Mouse (Mus musculus) right cerebral cortex, adult 18-20 months (tissue): ENCODE measurements around the gene Ube2c.
"Not testable (repeated sequence)": the region's sequence is repeated elsewhere in the genome, so short reads cannot be mapped to it uniquely, and the experiment has no call there.

Experiments
- DNase-seq: peaks from one replicate; pipeline ENCODE4 v3.0.0; 2022; ENCODE audit warnings: mixed read lengths

Ube2c gene

DNA sequence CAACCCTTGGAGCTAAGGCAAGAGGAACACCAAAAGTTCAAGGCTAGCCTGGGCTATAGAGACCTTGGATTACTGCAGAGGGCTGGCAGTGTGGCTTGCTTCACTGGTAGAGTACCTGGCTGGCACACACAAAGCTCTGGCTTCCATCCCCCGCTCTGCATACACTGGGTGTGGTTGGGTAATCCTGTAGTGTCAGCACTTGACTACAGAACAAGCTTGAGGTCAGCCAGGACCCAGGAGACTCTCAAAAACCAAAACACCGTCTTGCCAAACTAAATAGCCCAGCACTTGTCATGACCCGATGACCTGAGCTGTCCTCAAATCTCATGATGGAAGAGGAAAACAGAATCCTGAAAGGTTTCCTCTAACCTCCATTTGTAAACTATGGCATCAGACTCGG, 20.8 kb downstream of the Ube2c start:
- DNase-seq: no peak

DNA sequence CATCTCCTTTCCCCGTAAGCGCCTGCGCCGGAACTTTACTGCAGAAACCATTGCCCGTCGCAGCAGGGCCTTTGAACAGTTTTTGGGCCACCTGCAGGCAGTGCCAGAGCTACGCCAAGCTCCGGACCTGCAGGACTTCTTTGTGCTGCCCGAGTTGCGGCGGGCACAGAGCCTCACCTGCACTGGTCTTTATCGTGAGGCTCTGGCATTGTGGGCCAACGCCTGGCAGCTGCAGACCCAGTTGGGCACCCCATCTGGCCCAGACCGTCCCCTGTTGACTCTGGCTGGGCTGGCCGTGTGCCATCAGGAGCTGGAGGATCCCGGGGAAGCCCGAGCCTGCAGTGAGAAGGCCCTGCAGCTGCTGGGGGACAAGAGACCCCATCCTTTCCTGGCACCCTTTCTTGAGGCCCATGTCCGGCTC, 22.2 kb downstream of the Ube2c start:
- no peak for DNase-seq

DNA sequence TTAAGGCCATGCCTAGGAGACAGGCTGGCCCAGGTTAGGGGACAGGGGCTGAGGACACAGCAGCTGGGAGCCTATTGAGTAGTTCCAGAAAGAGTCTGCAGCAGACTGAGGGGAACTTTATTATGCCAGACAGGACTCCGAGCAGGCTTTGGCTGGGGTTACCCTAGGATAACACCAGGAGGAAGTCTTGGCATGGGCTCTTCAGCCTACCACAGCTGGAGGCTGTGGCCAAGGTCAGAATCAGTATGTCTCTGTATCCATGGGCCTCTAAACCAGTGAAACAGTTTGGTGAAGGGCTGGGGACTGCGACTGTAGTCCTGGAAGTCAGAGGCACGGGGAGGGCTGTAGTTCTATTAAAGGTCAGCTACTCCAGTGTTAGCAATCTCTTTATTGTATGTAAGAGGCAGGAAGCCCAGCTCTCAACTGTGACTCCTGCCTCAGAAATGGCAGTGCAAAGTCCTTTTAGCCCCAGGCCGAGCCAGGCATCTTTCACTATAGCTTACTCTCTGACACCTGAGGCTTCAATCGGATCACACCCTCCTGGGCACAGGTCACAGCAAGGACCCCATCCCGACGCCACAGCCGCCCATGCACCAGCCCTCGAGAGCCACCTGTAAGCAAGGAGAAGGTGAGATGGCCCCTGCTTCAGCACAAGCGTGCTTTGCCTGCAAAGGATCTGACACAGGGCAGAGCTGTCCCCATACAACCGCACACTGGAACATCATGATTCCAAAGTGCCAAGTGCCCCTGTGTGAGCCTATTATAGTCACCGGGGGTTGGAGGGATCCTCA, 22.9 kb downstream of the Ube2c start:
- no peak for DNase-seq

DNA sequence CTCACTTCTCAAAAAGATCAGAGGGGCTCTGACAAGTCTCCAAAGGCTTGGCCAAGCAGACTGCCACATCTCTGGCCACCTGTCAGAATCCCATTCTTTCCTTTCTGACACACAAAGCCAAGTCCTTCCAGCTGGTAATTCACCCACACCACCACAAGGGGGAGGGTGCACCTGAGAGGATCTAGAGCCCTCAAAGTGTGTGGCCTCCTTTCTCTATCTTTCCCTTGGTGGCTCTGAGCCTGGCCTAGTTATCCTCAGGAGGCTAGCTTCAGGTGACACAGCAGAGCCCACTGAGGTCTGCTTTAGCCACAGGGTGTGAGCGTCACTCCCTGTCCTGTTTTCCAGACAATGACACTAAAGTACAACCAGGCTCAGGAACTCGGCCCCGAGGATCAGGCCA, 23.5 kb downstream of the Ube2c start:
- peak; percentile 59 for DNase-seq

DNA sequence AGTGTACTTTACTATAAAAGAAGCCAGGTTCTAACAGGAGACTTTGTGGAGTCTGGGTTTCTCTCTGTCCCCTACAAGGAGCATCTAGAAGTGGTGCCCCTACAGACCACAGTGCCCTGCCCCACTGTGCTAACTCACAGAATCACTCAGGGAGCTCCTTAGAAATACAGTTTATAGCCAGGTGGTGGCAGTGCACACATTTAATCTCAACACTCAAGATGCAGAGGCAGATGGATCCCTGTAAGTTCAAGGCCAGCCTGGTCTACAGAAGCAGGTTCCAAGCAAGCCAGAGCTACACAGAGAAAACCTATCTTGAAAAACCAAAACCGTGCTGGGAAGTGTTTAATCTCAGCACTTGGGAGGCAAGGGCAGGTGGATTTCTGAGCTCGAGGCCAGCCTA, 24.1 kb downstream of the Ube2c start:
- no peak for DNase-seq

DNA sequence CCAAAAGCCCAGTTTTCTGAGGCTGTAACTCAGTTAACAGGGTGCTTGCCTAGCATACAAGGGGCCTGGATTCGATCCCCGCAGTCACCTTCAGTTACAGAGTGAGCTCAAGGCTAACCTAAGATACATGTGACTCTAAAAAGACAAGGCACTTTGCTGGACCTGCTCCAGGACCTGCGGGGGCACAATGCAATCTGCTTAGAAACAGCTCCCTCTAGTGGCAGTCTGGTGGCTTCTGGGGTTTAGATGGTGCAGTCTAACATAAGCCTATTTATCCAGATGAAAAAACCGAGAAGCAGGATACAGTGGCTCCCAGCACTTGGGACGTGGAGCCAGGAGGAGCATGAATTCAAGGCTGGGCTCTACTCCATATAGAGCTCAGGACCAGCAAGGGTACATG, 24.6 kb downstream of the Ube2c start:
- peak; percentile 85 for DNase-seq

DNA sequence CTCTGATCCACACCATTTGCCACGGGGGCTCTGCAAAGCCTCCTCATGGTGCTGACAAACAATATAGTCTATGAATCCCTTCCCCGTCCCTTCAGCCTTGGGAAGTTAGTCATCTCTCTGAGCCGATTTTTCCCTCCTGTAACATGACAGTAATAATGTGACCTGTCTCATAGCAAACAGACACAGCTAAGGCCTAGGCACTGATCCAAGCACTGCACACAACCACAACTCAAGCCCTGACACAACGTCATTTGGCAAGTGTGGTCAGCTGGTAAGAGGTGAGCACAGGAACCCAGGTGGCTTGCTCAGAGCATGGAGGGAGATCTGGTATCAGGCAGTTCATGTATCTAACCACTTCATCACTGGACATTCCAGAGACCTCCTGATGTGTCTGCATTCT, 26.2 kb downstream of the Ube2c start:
- DNase-seq: no peak

DNA sequence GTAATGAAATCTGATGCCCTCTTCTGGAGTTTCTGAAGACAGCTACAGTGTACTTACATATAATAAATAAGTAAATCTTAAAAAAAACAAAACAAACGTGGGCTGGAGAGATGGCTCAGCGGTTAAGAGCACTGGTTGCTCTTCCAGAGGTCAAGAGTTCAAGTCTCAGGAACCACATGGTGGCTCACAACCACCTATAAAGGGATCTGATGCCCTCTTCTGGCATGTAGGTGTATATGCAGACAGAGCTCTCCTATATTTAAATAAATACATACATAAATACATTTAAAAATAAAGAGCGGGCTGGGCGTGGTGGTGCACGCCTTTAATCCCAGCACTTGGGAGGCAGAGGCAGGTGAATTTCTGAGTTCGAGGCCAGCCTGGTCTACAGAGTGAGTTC, 28.9 kb downstream of the Ube2c start:
- not testable (repeated sequence) for DNase-seq

DNA sequence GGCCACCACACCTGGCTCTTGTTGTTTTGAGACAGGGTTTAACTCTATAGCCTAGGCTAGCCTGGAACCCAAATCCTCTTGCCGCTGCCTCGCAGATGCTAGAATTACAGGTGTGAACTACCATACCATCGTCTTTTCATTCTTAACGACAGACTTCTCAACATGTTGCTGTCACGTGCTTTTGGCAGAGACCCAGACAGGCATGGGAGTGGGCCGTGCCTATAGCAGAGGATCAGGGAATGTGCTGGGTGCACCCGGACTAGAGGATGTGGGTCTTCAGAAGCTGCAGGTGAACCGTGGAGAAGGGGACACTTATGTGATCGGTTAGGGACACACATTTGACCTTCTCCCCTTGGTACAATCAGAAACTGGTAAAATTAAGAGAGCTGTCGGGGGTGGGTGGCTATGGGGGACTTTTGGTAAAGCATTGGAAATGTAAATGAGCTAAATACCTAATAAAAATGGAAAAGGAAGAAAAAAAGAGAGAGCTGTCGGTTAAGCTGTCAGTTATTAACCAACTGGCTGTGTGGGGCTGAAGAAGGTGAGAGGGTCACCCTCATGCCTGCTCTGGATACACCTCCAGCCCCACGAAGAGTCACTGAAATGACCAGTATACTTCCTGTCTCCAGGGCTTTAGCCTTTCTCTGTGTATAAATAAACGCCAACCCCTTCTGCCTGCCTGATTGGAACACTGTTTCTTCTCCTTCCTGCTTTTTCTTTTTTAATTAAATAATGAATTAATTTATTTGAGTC, 30.7 kb downstream of the Ube2c start:
- DNase-seq: no peak

DNA sequence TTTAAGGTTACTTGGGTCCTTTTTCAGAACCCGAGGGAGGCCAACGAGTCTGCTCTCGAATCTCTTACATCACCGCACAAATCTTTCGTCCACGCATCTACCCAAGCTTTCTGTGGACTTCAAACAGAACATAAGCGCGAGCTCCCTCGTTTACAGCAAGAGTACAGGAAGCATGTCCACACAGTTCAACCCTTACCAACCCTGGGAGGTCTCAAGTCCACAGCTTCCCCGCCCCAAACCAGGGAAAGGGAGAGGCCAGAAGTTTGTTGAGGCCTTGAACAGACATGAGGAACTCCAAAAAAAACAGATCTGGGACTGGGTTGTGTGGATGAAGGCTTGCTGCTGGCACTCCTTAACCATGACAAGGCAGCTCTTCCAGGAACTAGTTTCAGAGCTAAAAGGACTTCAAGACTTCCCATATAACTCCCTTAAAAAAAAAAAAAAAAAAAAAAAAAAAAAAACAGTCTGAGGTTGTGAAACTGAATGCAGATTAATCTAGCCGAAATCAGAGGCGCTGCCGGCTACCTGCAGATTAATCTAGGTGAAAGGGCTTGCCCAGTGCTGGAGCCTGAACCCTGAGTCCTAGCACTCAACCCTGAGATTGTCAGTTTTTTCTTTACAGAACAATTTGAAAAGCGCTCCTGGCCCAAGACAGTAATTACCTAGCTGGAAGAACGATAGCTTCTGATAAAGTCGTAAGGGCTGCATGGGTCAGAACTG, 33.7 kb downstream of the Ube2c start:
- DNase-seq: no peak

DNA sequence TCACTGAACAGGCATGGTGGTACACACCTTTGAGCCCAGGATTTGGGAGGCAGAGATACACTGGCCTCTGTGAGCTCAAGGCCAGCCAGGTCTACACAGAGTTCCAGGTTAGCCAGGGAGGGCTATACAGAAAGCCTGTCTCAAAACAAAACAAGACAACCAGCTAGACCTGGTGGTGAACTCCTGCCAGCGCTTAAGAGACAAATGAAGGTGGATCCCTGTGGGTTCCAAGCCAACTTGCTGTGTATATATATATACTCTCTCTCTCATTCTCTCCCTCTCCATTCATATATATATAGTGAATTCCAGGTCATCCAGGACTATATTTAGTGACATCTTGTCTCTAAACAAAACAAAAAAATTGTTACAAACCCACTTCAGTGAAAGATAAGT, 34.2 kb downstream of the Ube2c start:
- DNase-seq: no peak

DNA sequence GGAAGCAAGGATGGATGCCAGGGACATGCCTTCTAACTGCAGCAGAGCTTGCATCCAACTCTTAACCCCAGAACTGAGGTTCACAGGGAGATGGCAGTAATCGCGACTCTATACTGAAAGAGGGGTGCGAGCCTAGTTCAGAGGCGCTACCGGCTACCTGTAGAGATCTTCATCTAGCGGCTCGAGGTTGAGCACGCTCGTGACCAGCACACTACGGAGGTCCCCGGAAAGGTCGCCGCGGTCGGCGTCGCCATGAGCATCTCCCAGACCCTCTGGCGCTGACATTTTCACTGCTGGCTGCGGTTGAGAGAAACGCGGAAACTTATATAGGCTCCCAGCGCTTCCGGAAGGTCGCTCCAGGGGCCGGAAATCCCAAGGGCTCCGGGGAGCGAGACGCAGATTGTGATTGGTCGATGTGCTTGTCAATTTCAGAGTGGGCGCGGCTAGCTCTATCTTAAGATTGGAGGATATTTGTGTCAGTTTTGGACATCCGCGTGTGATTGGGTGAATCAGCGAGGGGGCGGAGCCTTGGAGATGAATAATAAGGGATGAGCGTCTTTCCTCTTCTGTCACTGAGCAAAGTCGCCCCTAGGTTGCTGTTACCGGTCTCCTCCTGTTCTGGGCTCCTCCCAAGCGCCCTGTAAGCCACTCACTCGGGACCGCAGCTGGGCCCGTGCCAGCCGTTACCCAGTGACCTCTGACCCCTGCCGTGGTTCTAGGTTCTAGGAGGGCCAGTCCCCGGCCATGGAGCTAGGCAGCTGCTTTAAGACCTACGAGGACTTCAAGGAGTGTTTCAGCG, 35.0 kb downstream of the Ube2c start, which contains the start of the genes Acot8 and Zswim3:
Acot8 (minus strand) TSS at position 350 of the 799 bp plus-strand sequence.
Zswim3 (plus strand) TSS at position 566 of the 799 bp plus-strand sequence.
- DNase-seq: peak; percentile 98

DNA sequence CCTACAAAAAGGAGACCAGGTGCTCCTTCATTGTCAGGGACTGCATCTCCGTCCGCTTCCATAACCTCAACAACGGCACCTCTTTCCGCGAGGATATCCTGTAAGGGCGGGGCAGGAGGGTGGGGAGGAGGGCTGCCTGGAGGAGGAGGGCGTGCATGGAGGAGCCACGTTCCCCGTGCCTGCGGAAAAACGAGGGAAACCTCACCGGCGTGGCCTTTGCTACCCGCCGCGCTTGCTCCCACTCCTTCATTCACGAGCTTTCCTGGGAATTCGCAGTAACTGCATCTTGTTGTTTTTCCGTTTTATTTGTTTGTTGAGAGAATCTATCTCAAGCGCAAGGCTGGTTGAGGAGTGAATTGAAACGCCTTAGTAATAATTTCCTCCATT, 35.6 kb downstream of the Ube2c start:
- no peak for DNase-seq

DNA sequence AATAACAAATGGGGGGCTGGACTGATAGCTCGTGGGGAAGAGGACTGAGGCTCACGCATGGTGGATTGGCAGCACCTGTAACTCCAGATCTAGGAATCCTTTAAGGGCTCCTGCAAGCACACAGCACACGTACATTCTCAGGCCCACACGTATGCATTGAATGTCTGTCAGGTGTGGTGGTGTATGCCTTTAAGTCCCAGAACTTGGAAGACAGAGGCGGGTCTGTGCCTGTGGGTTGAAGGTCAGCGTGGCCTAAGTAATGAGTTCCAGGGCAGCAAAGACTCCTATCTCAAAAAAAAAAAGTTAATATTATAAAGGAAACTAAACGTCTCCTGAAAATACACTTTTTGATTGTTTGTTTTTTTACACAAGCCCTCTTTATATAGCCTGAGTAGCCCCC, 36.9 kb downstream of the Ube2c start:
- no peak for DNase-seq

DNA sequence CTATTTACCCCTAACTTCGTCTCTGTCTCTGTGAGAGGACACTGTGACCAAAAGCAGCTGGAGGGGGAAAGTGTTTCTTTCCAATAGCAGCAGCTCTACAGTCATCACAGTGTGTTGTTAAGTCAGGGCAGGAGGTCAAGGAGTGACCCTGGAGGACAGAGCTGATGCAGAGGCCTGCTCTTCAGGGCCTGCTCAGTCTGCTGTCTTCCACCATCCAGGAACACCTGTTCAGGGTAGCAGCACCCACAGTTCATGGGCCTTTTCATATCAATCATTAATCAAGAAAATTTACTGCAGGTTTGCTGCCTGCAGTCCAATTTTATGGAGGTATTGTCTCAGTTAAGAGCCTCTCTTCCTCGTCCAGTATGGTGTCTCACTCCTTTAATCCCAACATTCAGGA, 43.9 kb downstream of the Ube2c start:
- no peak for DNase-seq

DNA sequence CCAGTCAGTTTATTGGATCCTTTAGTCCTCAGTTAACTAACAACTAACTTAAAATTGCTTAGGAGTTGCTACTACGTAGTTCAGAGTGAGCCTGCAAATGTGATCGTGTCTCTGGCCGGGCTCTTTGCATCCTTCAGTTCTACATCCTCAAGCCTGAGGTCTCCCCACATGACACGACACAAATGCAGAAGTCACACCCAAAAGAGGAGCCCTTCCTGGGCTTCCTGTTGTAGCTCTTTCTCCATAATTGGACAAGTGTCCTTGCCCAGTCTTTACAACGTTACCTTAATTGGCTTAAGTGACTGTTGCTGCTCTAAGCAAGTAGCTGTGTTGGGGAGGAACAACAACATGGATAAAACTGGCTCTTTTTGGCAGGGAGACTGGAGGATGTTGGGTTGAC, 45.6 kb downstream of the Ube2c start:
- DNase-seq: no peak

DNA sequence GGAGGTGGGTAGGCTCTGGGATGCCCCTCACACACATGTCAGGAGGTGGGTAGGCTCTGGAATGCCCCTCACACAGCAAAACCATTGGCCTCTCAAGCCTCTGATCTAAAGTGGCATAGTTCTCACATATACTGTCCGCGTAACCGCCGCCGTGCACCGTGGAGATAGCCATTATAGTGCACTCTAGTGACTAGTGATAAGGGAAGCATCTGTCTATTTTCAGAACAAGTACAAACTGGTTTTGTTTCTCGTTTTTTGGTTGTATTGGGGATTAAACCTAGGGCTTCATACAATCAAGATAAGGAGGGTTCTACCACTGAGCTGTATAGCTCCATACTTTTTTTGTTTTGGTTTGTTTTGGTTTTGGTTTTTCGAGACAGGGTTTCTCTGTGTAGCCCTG, 46.1 kb downstream of the Ube2c start:
- no peak for DNase-seq

DNA sequence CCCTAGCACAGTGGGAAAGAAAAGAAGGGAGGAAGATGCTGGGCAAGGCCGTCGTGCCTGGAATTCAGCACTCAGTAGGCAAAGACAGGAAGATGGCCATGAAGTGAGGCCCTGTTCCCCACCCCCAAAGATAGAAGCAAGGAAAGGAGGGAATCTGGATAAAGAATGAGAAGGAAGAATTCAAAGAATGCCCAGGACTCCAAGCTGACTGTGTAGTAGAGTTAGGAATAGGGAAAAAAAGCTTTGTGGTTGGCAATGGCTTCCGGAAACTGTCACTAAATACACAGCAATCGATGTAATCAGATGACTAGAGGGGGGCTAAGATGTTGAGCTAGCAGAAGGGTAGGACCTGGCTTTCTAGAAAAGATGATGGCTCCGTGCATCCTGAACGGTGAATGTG, 47.5 kb downstream of the Ube2c start:
- no peak for DNase-seq

DNA sequence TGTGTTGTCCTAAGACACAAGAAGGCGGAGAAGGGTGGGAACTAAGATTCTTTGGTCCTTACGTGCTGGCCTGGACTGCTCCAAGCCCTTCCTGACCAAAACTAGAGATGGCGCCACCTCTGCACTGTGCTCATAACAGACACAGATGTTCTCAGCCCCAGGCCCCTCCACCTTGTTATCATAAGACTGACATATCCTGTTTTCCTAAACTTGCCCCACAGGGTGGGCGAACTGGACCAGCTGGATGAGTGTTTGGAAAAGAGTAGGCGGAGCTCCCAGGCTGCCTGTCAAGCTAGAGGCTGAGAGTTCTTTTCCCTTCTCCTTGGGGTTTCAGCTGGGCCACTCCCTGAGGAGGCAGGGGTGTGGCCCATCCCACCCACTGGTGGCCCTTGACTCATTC, 48.0 kb downstream of the Ube2c start:
- no peak for DNase-seq

DNA sequence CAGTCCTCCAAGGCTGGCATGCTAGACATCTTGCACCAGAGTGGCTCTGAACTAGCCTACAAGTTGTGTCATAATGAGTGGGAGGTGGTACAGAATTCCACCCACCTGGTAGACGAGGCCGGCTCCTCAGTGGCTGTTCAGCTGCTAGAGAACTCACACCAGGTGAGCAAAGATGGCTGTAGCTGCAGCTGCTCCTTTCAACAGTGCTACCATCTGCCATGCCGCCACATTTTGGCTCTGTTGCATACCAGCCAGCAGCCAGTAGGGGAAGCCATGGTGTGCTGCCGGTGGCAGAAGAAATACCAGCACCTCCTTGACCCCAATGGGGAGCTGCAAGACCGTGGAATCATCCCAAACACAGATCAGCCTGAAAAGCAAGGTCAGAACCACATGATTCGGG, 51.4 kb downstream of the Ube2c start:
- DNase-seq: no peak

DNA sequence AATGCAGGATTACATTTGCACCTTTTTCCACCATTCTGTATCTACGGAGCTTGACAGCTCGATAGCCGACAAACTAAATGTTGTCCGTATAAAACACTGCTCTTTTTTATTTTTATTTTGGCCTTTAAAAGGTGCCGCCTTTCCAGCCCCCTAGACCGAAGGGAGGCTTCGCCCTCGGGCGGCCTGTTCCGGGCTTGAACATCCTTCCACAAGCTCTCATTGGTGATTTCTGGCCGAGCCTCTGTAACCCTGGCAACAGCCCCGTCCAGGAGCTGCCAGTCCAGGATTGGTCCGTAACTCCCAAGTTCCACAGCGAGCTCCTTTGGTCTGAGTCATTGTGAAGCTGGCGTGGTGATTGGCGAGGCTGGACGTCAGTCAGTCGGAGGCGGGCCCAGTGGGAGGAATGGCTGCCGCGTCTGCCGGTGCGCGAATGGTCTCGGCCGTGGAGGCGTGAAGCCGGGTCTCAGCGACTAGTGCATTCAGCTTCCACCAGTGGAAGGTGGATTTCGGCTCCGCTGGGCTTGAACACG, 53.0 kb downstream of the Ube2c start, which contains the start of gene Zswim1:
Zswim1 (plus strand) TSS at position 51 of the 530 bp plus-strand sequence.
- DNase-seq: peak; percentile 100

DNA sequence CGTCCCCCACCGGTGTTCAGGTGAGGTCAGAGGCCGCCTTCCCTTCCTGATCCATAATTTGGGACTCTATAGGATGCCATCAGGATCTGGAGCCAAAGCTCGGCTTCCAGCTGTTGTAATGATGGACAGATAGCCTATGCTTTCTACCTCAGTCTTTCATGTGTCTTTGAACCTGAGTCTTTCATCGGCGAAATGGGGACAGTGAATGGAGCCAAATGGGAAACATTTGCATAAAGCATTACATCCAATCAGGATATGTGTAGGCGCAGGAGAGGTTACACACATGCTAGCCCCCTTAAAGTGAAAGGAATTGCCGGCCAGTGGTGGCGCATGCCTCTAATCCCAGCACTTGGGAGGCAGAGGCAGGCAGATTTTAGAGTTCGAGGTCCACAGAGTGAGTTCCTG, 53.5 kb downstream of the Ube2c start:
- DNase-seq: peak; percentile 48
